Mouse (Mus musculus) right cerebral cortex, postnatal 4 days (tissue): ENCODE data around the gene Jtb.
"Not testable (repeated sequence)": the region's sequence is repeated elsewhere in the genome, so short reads cannot be mapped to it uniquely, and the experiment has no call there.

Experiments used
- DNase-seq: peaks from one replicate; pipeline ENCODE4 v3.0.0-alpha.2; 2022

The Jtb gene

DNA sequence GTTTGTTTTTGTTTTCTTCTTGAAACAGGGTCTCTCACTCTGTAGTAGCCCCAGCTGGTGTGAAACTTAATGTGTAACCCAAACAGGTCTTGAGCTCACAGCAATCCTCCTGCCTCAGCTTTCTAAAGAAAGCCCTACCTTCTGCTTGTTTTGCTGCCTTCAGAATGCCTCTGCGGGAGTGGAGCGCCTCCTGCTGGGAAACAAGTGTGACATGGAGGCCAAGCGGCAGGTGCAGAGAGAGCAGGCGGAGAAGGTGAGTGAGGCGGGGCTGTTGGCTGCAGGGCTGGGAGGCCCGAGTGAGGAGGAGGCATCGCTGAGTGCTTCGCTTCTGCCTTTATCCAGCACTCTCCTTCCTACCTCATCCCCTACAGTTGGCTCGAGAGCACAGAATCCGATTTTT is 7.1 kb upstream of the Jtb start:
- no peak for DNase-seq

GRCm38 (mm10) chr3:90231075-90231474 is 322 bp upstream of the Jtb start:
- no peak for DNase-seq

DNA sequence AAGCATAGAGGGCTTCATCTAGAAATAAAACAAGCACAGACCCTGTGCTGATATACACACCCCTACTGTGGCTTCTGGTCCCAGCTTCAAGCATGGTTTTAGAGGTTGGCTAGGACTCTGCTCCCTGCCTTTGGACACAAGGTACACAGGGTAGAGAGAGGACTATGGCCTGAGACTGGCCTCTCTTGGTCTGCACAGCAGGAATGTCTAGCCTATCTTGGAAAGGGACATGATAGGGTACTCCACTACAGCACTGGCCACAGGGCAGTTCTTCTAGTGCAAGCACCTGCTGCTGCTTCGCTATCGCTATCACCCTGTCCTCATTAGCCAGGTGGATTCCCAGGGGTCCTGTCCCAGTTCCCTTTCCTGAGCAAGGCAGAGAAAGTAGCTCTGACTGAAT is 9.9 kb downstream of the Jtb start:
- DNase-seq = no peak

- DNase-seq = no peak
These were observed 10.4 kb downstream of the Jtb start for GRCm38 (mm10) chr3:90241669-90242358.

DNA sequence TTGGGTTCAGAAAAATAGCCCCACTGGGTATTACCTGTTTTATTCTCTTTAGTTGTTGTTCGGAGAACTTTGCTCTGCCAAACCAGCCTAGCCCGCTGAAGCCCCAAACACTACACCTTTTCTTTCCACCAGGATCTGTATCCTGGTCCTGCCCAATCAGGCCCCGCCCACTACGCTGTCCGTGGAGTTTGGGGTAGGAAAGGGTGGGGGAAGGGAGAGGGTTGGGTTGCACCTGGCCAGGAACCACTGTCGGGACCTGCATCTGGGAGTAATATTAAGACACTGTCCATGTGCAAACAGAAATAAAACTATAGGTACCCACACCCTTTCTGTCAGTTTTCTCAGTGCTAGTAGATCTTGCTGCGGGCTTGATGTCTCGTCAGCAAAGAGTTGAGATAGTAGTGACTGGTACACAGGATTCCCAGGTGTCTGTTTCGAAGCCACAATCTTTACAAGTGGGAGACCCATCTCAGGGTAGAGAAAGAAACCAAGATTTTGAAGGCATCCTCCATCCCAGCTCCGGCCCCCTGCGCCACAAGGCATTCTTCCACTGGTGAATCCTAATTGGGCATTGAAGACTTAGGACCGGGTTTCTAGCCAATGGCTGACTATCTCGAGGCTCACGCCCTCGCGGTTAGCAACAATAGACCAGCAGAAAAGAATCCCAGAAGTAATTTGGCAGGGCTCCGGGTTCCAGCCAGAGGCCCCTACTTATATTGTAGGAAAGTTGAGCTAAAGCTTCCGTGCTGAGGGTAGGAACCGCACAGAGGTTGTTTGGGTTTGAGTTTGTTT is 11.8 kb downstream of the Jtb start, which contains the start of gene Creb3l4:
Gene Creb3l4, minus strand, starts transcription at position 529 of the 792 bp plus-strand sequence.
- DNase-seq = no peak

DNA sequence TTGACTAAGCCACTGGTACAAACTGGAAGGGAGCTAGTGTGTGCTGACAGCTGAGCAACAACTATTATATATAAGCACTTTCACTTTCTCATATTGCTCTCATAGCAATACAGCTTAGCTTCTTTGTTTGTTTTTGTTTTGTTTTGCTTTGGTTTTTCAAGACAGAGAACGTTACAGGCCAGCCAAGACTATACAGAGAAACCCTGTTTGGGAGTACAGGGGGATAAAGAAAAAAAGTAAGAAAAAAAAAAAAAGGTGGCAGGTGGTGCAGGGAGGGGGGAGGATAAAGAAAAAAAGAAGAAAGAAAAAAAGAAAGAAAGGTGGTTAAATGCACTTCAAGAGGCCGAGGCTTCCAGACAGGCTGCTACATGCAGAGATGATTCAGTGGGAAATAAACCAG is 14.0 kb downstream of the Jtb start:
- no peak for DNase-seq

- DNase-seq = no peak
These were observed 16.2 kb downstream of the Jtb start for GRCm38 (mm10) chr3:90247630-90247959.

DNA sequence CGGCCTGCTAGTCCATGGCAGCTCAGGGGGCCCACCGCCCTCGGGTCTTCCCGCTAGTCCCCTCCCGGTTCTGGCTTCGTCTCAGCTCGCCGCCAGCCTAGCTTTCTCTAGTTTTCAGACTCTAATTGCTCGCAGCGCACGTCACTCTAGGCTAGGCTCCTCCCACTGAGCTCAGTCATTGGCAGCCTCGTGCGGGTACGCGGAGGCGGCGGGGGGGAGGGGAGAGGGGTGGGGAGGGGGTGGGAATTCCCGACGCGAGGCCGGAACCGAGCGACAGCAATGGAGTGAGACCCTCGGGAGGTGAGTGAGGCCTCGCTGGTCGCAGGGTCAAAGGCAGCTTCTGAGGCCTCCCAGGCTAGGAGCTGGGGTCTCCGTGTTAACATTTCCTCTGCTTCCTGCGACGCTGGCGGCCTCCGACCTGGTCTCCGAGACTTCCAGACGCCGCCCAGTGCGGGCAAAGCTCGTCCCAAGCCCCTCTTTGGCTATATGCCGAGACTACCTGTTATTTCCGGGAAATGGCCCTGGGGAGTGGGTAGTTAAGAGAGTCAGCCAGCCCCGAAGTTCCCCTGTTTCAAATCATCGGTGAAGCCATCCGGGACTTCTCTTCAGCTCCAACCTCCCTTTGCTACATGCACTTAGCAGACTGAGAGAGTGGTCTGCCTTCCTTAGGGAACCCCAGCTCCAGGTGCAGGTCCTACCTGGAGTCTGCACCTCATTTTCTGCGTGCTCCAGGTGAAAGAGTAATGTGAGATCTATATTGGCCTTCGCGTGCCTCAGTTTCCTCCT is 16.8 kb downstream of the Jtb start, which contains the start of gene Slc39a1:
Gene Slc39a1, plus strand, starts transcription at position 213 of the 786 bp plus-strand sequence.
- DNase-seq = peak; percentile 89

GRCm38 (mm10) chr3:90248746-90249100 is 17.3 kb downstream of the Jtb start:
- DNase-seq = no peak

GRCm38 (mm10) chr3:90250791-90251190 is 19.4 kb downstream of the Jtb start:
- no peak for DNase-seq

GRCm38 (mm10) chr3:90251731-90252226 is 20.4 kb downstream of the Jtb start:
- DNase-seq = not testable (repeated sequence)

DNA sequence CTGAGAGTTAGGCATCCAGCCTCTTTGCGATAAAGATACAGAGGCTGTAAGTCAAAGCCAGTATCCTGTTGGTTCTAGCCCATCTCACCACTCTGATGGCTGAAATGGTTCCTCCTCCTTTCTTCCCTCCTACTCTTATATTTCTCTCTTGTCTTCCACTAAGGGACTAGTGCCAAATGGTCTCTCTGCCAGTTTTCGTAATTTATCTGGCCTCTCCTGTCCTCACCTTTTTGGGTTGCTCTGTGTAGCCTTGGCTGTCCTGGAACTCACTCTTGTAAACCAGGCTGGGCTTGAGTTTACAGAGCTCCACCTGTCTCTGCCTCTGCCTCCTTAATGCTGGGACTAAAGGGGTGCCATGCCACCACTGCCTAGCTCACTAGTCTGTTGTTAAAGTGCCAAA is 21.3 kb downstream of the Jtb start:
- DNase-seq = not testable (repeated sequence)

GRCm38 (mm10) chr3:90253174-90253573 is 21.8 kb downstream of the Jtb start:
- not testable (repeated sequence) for DNase-seq

- DNase-seq = peak; percentile 88
These were observed 22.4 kb downstream of the Jtb start, which contains the start of gene Crtc2 for GRCm38 (mm10) chr3:90253653-90254418. Crtc2 (plus strand) TSS chr3:90254163.

DNA sequence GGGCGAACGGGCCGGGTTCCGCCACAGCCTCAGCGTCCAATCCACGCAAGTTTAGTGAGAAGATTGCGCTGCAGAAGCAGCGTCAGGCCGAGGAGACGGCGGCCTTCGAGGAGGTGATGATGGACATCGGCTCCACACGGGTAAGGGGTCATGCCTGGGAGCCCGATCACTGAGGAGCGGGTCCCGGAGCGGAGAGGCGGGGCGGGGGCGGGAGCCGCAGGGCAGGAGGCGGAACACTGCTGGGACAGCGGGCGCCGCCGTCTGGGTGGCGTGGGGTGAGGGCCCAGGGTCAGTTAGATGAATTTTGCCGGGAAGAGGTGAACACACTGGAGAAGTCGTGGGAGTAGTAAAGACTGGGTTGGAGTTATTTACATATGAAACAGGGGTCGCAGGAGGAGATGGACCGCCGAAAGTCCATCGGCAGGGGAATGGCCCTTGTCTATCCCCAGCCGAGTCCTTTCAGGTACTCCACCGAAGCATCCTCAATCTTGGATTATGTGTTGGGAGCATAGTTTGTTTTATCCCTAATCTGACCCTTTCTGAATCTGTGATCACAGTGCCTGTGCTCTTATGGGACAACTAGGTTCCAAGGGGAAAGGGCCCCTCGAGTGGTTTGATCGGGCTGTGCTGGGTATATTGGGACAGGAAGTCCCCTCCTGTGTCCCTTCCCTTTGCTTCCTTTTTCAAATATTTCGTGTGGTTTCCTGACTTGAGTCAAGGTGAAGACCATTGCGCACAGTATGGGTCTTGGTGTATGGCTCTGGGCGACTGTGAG is 23.2 kb downstream of the Jtb start:
- DNase-seq = no peak

GRCm38 (mm10) chr3:90255194-90255565 is 23.8 kb downstream of the Jtb start:
- no peak for DNase-seq

DNA sequence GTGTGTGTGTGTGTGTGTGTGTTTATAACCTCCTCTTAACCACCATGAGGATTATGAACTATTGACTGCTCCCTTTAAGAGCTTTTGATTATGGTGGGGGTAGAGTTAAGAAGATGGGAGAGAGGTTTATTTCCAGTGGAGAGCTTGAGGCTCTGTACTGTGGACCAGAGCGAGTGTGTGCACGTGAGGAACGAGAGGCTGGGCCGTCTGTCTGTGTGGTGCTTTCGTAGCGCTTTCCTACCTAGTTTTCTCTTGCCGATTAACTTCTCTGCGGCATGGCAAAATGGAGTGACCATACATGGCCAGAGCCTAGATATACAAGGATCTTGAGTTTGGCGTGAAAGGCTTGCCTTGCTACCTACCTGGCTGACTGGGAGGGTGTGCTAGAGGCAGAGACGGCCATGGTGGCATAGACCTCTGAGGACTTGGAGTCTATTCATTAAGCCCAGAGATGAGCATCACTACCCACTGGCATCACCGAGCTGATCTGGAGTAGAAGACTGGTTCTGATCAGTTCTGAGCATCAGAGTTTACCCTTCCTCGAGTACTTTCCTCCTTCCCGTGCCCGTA is 24.5 kb downstream of the Jtb start:
- no peak for DNase-seq

GRCm38 (mm10) chr3:90256731-90257530 is 25.5 kb downstream of the Jtb start:
- peak; percentile 32 for DNase-seq

- DNase-seq = no peak
These were observed 27.1 kb downstream of the Jtb start for GRCm38 (mm10) chr3:90258521-90258920.

DNA sequence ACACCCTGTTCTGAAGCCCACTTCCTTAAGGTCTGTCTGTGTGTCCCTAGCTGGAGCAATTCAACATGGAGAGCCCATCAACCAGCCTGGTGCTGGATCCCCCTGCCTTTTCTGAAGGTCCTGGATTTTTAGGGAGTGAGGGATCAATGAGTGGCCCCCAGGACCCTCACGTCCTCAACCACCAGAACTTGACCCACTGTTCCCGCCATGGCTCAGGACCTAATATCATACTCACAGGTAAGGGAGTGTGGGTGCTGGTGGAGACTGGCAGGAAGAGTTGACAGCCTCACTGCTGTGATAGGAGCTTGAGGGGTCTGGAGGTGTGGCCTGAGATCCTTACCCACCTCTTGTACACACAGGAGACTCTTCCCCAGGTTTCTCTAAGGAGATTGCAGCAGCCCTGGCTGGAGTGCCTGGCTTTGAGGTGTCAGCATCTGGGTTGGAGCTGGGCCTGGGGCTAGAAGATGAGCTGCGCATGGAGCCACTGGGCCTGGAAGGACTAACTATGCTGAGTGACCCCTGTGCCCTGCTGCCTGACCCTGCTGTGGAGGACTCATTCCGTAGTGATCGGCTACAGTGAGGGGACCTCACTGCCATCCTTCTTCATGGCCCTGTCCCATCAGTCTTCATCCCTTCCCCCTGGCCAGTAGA is 31.8 kb downstream of the Jtb start:
- DNase-seq = no peak
